Mouse (Mus musculus) heart, adult 9 months (tissue): ENCODE measurements around the gene Iqcf4.

Experiments used
- DNase-seq, 2 experiments: peaks; one replicate each; pipeline ENCODE4 v3.0.0; 2022; ENCODE audit warnings: low spot score in 2 of 2

Iqcf4 gene

DNA sequence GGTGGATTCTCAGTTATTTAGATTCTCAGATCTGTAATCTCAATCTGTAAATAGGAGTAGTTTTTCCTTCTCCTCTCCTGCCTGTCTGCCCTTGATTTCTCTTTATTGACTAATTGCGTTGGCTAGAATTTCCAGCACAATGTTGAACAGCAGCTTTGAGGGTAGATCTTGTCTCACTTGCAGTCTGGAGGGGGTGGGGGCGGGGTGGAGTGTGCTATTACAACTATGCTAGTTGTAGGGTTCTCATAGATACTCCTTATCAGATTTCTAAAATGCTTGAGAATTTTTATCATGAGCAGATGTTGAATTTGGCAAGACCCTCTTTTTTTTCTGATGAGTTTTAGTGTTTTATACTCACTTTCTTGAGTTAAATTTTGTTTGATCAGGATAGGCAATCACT is 51.4 kb downstream of the Iqcf4 start:
- DNase-seq: no peak
